Mouse (Mus musculus) lung, adult 2 months (tissue): Measurements from ENCODE around the gene Hoxa1.

Source experiments
- CTCF ChIP-seq: fragments of 200-500 bp; IDR thresholded peaks from 2 replicates; pipeline ENCODE4 v1.5.1; 2011; ENCODE audit warnings: mild to moderate bottlenecking, low read length, control low read depth; ENCODE audit not compliant: insufficient read depth
- POLR2A ChIP-seq: fragments of 200-500 bp; IDR thresholded peaks from 2 replicates; pipeline ENCODE4 v1.6.1; 2011; ENCODE audit warnings: low read depth, mild to moderate bottlenecking, control low read depth, low read length, borderline replicate concordance; ENCODE audit errors: extremely low read depth

DNA sequence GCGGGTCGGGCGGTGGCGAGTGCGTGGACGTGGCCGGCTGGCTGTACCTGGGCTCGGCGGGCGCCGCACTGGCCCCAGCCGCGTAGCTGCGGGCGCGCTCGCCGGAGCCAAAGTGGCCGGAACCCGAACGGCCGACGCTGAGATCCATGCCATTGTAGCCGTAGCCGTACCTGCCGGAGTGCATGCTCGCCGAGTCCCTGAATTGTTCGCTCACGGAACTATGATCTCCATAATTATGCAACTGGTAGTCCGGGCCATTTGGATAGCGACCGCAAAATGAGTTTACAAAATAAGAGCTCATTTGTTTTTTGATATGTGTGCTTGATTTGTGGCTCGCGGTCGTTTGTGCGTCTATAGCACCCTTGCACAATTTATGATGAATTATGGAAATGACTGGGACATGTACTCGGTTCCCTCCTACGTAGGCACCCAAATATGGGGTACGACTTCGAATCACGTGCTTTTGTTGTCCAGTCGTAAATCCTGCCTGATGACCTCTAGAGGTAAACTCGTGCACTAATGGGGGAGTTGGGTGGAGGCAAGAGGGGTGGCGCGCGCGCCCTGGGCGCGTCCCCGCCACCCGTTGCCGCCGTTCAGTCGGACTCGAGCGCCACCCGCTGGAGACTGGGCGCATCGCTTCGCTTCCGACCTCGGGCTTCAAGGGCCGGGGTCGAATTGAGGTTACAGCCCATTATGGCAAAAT, 46.1 kb upstream of the Hoxa1 start, which contains the start of gene Hoxa5:
- TF ChIP-seq POLR2A (0 out of 2 replicates have a peak, but pooled peaks have one; percentile 40), CTCF (peak; percentile 66)
